Mouse (Mus musculus): ENCODE measurements at regions not wholly inside any gene's neighbourhood (a gene's known extent, or its start where the extent isn't known, plus 50 kb on each side); places are given as distances from the start of the nearest gene placed in this dataset.

DNA sequence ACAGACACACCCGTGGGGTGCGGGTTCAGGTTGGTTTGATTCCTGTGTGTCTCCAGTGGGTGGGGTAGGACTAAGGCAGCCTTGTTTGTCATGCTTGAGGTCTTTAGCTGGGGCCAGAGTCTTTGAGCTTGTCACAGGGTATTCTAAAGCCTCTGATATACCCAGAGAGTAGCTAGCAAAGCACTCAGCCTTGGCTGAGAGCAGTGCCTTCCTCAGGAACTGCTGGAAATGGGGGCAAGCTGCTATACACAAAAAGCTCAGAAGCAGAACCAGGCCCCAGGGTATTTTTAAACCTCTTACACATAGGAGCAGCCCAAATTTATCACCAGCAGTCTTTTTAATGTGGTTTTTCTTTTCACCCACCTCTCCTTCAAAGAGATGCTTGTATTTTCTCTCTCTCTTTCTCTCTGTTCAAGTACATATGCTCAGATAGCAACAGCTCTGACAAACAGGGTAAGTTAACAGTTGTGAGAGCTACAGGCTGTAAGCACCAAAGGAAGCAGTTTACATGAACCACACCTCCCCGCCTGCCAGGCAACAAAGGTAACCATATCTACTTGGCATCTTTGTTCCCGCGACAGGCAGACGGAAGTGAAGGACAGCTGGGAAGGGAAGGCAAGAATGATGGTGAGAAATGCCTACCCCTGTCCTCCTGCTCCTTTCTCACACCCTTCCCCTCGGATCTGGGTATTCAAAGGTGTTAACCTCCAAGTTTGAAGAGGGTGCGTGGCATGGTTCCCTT is 74.6 kb upstream of the Rasgrp1 start:
- no peaks in the 10 kb centered on the region for H3K79me2 ChIP-seq (ENCODE audit: control insufficient read depth, insufficient read depth)
- TF ChIP-seq MAX (IDR thresholded peaks at IDR 0.05) (no peak), USF1 (IDR thresholded peaks at IDR 0.05; ENCODE audit: low read depth) (no peak), CTCF (IDR thresholded peaks at IDR 0.05; ENCODE audit: control insufficient read depth, insufficient read depth, insufficient read length) (no peak), MYOG (IDR thresholded peaks at IDR 0.05; ENCODE audit: control insufficient read depth, extremely low read depth, insufficient read length) (no peak), CEBPB (IDR thresholded peaks at IDR 0.05; ENCODE audit: low read depth) (no peak), FOSL1 (IDR thresholded peaks at IDR 0.05; ENCODE audit: insufficient read depth, low read length, poor library complexity, severe bottlenecking) (no peak)
- H3ac ChIP-seq (ENCODE audit: control insufficient read depth, insufficient read length, low read depth): no peak overlapping the region
- no peaks in the 10 kb centered on the region for H3K36me3 ChIP-seq (ENCODE audit: control insufficient read depth, insufficient read depth)
- H3K79me3 ChIP-seq (ENCODE audit: low read depth): no peaks in the 10 kb centered on the region
- no peak overlapping the region for H3K4me3 ChIP-seq (ENCODE audit: insufficient read depth, poor library complexity, severe bottlenecking)
- H3K27me3 ChIP-seq (ENCODE audit: control insufficient read depth, insufficient read depth, insufficient read length): peaks cover 41% of the 10 kb centered on the region

DNA sequence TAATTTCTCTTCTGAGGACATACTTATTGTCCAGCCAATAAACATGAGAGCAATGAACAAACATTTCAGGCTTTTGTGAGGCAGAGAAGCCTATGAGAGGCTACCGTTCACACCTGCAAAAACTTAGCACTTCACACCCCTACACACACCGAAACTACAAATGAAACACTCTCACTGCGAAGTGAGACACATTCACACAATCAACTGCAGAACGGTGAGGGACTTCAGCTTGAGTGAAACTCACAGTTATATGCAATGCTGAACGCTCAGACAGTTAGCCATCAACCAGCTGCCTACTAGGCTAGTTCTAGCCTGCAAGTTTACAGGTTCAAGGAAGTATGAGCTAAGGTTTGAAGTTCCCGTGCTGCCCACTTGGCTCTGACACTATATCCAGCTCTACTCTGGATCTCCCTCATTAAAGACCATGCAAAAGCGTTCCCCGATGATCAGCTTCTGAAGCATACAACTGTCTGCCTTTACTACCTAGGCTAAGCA is 75.4 kb upstream of the Rasgrp1 start:
- Histone ChIP-seq H3K79me2 (ENCODE audit: control insufficient read depth, insufficient read depth) (no peaks in the 10 kb centered on the region), H3K27me3 (ENCODE audit: control insufficient read depth, insufficient read depth, insufficient read length) (peaks cover 45% of the 10 kb centered on the region), H3K79me3 (ENCODE audit: low read depth) (no peaks in the 10 kb centered on the region), H3ac (ENCODE audit: control insufficient read depth, insufficient read length, low read depth) (no peak overlapping the region), H3K4me3 (ENCODE audit: insufficient read depth, poor library complexity, severe bottlenecking) (no peak overlapping the region), H3K36me3 (ENCODE audit: control insufficient read depth, insufficient read depth) (no peaks in the 10 kb centered on the region)
- TF ChIP-seq MYOD1 (IDR thresholded peaks at IDR 0.05; ENCODE audit: control insufficient read depth, insufficient read length, low read depth): no peak
- TF ChIP-seq MAX (IDR thresholded peaks at IDR 0.05): no peak
- no peak for TF ChIP-seq CTCF (IDR thresholded peaks at IDR 0.05; ENCODE audit: control insufficient read depth, insufficient read depth, insufficient read length)

DNA sequence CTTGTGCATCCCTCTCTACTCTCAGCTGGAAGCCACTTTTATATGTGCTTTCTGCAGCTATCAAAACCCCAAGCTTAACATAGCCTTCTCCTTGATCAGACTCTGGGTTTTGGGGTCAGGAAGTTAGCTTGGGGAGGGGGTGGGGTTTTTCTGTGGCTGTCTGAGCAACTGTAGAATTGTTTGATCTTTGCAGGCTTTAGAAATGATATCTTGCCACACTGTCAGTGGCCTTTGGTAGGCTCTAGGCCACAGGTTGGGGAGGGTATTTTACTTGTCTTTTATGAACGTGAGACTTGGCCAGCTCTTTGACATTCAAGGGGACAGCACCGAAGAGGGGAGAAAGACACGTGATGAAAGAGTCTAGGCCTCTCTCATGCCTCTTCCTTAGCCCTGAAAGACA is 75.9 kb upstream of the Rasgrp1 start:
- H3ac ChIP-seq (ENCODE audit: control insufficient read depth, insufficient read length, low read depth): no peak overlapping the region

DNA sequence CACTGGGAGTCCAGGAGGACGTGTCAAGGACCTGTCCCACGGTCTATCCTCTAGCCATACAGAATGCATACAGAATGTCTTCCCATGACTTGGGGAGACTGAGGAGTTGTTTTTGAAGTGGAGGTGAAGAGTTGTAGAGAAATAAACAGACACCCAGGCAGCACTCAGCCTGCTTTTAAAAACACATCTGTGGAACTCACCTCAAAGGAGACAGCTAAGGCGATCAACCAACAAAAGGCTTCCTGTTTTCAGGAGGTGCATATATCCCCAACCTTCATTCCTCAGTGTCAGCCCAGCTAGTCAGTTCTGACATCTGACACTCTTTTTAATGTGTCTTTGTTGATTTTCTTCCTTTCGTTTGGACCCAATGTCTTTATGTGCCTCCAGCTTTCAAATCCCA is 78.6 kb upstream of the Rasgrp1 start:
- peaks cover 40% of the 10 kb centered on the region for H3K27me3 ChIP-seq (ENCODE audit: control insufficient read depth, insufficient read depth, insufficient read length)
- no peak overlapping the region for H3K4me3 ChIP-seq (ENCODE audit: insufficient read depth, poor library complexity, severe bottlenecking)
- no peaks in the 10 kb centered on the region for H3K79me2 ChIP-seq (ENCODE audit: control insufficient read depth, insufficient read depth)
- no peaks in the 10 kb centered on the region for H3K36me3 ChIP-seq (ENCODE audit: control insufficient read depth, insufficient read depth)
- H3ac ChIP-seq (ENCODE audit: control insufficient read depth, insufficient read length, low read depth): no peak overlapping the region
- no peak for TF ChIP-seq MYOG (IDR thresholded peaks at IDR 0.05; ENCODE audit: control insufficient read depth, extremely low read depth, insufficient read length)
- no peaks in the 10 kb centered on the region for H3K79me3 ChIP-seq (ENCODE audit: low read depth)

More for the DNA sequence above, 75.9 kb upstream of the Rasgrp1 start:
- Histone ChIP-seq H3K79me3 (ENCODE audit: low read depth) (no peaks in the 10 kb centered on the region), H3K79me2 (ENCODE audit: control insufficient read depth, insufficient read depth) (no peaks in the 10 kb centered on the region), H3K27me3 (ENCODE audit: control insufficient read depth, insufficient read depth, insufficient read length) (peaks cover 45% of the 10 kb centered on the region), H3K36me3 (ENCODE audit: control insufficient read depth, insufficient read depth) (no peaks in the 10 kb centered on the region), H3K4me3 (ENCODE audit: insufficient read depth, poor library complexity, severe bottlenecking) (no peak overlapping the region)
- TF ChIP-seq USF1 (IDR thresholded peaks at IDR 0.05; ENCODE audit: low read depth): no peak
- no peak for TF ChIP-seq MYOG (IDR thresholded peaks at IDR 0.05; ENCODE audit: control insufficient read depth, extremely low read depth, insufficient read length)
- TF ChIP-seq CTCF (IDR thresholded peaks at IDR 0.05; ENCODE audit: control insufficient read depth, insufficient read depth, insufficient read length): no peak
- no peak for TF ChIP-seq FOSL1 (IDR thresholded peaks at IDR 0.05; ENCODE audit: insufficient read depth, low read length, poor library complexity, severe bottlenecking)
- TF ChIP-seq MYOD1 (IDR thresholded peaks at IDR 0.05; ENCODE audit: control insufficient read depth, insufficient read length, low read depth): no peak
- TF ChIP-seq CEBPB (IDR thresholded peaks at IDR 0.05; ENCODE audit: low read depth): no peak
- TF ChIP-seq MAX (IDR thresholded peaks at IDR 0.05): no peak

DNA sequence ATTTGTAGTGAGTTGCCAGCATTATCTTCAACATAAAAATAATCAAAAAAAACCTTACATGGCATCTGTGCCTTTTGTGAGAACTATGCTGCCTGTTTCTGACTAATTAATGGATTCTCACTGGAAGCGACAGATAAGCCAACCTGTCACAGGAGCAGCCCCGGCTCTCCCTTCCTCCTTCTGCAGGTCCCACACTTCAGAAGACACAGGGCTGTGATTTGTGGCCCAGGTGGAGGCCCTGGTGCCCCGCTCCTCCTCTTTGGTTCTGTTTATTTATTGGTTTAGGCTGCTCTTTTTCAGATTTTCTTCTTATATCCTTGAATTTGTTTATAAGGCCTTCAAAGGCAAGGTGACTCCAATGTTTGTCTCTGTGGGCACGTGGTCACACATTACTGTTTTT is 80.0 kb upstream of the Rasgrp1 start:
- Histone ChIP-seq H3K27me3 (ENCODE audit: control insufficient read depth, insufficient read depth, insufficient read length) (peaks cover 28% of the 10 kb centered on the region), H3ac (ENCODE audit: control insufficient read depth, insufficient read length, low read depth) (no peak overlapping the region), H3K36me3 (ENCODE audit: control insufficient read depth, insufficient read depth) (no peaks in the 10 kb centered on the region), H3K79me2 (ENCODE audit: control insufficient read depth, insufficient read depth) (no peaks in the 10 kb centered on the region), H3K4me3 (ENCODE audit: insufficient read depth, poor library complexity, severe bottlenecking) (no peak overlapping the region), H3K79me3 (ENCODE audit: low read depth) (no peaks in the 10 kb centered on the region)
- TF ChIP-seq FOSL1 (IDR thresholded peaks at IDR 0.05; ENCODE audit: insufficient read depth, low read length, poor library complexity, severe bottlenecking) (no peak), MAX (IDR thresholded peaks at IDR 0.05) (no peak), USF1 (IDR thresholded peaks at IDR 0.05; ENCODE audit: low read depth) (no peak), MYOD1 (IDR thresholded peaks at IDR 0.05; ENCODE audit: control insufficient read depth, insufficient read length, low read depth) (no peak), CEBPB (IDR thresholded peaks at IDR 0.05; ENCODE audit: low read depth) (no peak), CTCF (IDR thresholded peaks at IDR 0.05; ENCODE audit: control insufficient read depth, insufficient read depth, insufficient read length) (no peak), MYOG (IDR thresholded peaks at IDR 0.05; ENCODE audit: control insufficient read depth, extremely low read depth, insufficient read length) (no peak)

DNA sequence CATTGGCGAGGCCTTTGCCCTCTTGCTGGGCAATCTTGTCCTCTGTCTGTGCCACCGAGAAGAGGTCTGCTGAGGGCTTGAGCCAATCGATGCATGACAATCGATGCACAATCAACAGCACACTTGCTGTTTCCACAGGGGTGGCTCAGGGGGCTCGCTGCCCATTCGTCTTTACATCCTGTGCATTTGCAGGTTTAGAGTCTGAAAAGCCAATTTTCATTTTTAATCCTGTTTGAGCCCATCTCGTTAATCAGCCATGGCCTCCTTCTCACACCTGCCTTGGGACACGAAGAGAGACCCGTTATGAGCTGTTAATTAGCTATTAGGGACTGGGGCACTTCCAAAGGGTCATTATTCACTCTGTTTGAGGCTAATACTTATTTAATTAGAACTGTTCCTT is 86.4 kb upstream of the Rasgrp1 start:
- H3K27me3 ChIP-seq (ENCODE audit: control insufficient read depth, insufficient read depth, insufficient read length): peaks cover 12% of the 10 kb centered on the region
- H3K4me3 ChIP-seq (ENCODE audit: insufficient read depth, poor library complexity, severe bottlenecking): no peak overlapping the region
- no peaks in the 10 kb centered on the region for H3K36me3 ChIP-seq (ENCODE audit: control insufficient read depth, insufficient read depth)
- TF ChIP-seq CTCF (IDR thresholded peaks at IDR 0.05; ENCODE audit: control insufficient read depth, insufficient read depth, insufficient read length) (no peak), CEBPB (IDR thresholded peaks at IDR 0.05; ENCODE audit: low read depth) (no peak), FOSL1 (IDR thresholded peaks at IDR 0.05; ENCODE audit: insufficient read depth, low read length, poor library complexity, severe bottlenecking) (no peak), MYOG (IDR thresholded peaks at IDR 0.05; ENCODE audit: control insufficient read depth, extremely low read depth, insufficient read length) (no peak), USF1 (IDR thresholded peaks at IDR 0.05; ENCODE audit: low read depth) (no peak)
- no peak overlapping the region for H3ac ChIP-seq (ENCODE audit: control insufficient read depth, insufficient read length, low read depth)
- no peaks in the 10 kb centered on the region for H3K79me3 ChIP-seq (ENCODE audit: low read depth)
- no peaks in the 10 kb centered on the region for H3K79me2 ChIP-seq (ENCODE audit: control insufficient read depth, insufficient read depth)

Data from C2C12 (cell line).